Comparison of ENCODE assay signal across 8 mouse cellular contexts in genomic region chr7:113143552-113143951, GRCm38 (mm10).
DNase-seq lines count a peak whose midpoint lies in the region; ATAC-seq and TF ChIP-seq lines count a peak whose summit lies in the region.

No protein-coding gene starts in this region.

- TF ChIP-seq EP300 in ES-Bruce4 (IDR thresholded peaks at IDR 0.05; ENCODE audit: insufficient read depth, low read depth, low read length), result peak; percentile 47; the same call in 1 of the 2 replicates

- no peaks in the 10 kb centered on the region for H3K36me3 ChIP-seq in ES-Bruce4 (ENCODE audit: control insufficient read depth, insufficient read depth, low read length, poor library complexity, severe bottlenecking)
- H3K36me3 ChIP-seq in lung, embryonic 16.5 days (ENCODE audit: control insufficient read depth, insufficient read depth, low read length), result no peaks in the 10 kb centered on the region

- intact Hi-C loops in heart, postnatal 10 days (cut with DNase I), result loop anchor here (1.0 to 10.0 kb wide), 6 partner anchors 23 to 451 kb away; partner anchors contain the start of gene Arntl

- no peak overlapping the region for H3K4me2 ChIP-seq in lung, embryonic 16.5 days (ENCODE audit: low read depth, low read length)

- peak; percentile 86 for TF ChIP-seq CTCF in ES-Bruce4 (IDR thresholded peaks at IDR 0.05; ENCODE audit: low read depth, low read length)
- peak; percentile 81 for TF ChIP-seq CTCF in bone marrow, adult 2 months (IDR thresholded peaks at IDR 0.05; ENCODE audit: control insufficient read depth, insufficient read depth, low read length)
- peak; percentile 85 for TF ChIP-seq CTCF in embryonic fibroblast, embryonic 13.5 days (IDR thresholded peaks at IDR 0.05; ENCODE audit: borderline replicate concordance, insufficient read depth, low read length)

- H3K27ac ChIP-seq in ES-Bruce4 (ENCODE audit: insufficient read depth, low read length), result no peak overlapping the region
- no peak overlapping the region for H3K27ac ChIP-seq in bone marrow, adult 2 months (ENCODE audit: control insufficient read depth, insufficient read depth, low read depth, low read length, poor library complexity)
- no peak overlapping the region for H3K27ac ChIP-seq in embryonic fibroblast, embryonic 13.5 days (ENCODE audit: insufficient read depth, low read length)
- no peak overlapping the region for H3K27ac ChIP-seq in lung, embryonic 16.5 days (ENCODE audit: low read length)

- H3K27me3 ChIP-seq in ES-Bruce4 (ENCODE audit: control insufficient read depth, insufficient read depth, low read length, poor library complexity, severe bottlenecking), result no peaks in the 10 kb centered on the region
- H3K27me3 ChIP-seq in lung, embryonic 16.5 days (ENCODE audit: control insufficient read depth, insufficient read depth, low read depth, low read length), result no peaks in the 10 kb centered on the region; the same call in 1 of the 2 replicates

- no peaks in the 10 kb centered on the region for H3K4me1 ChIP-seq in ES-Bruce4 (ENCODE audit: control insufficient read depth, insufficient read depth, low read length)
- no peaks in the 10 kb centered on the region for H3K4me1 ChIP-seq in bone marrow, adult 2 months (ENCODE audit: control insufficient read depth, insufficient read depth, low read length)
- H3K4me1 ChIP-seq in embryonic fibroblast, embryonic 13.5 days (ENCODE audit: control insufficient read depth, insufficient read depth, low read length), result peaks cover 14% of the 10 kb centered on the region
- H3K4me1 ChIP-seq in lung, embryonic 16.5 days (replicated peaks; ENCODE audit: control insufficient read depth, insufficient read depth, low read length), result no peaks in the 10 kb centered on the region

- H3K9ac ChIP-seq in ES-Bruce4 (ENCODE audit: low read depth, poor library complexity, severe bottlenecking), result no peak overlapping the region
- no peak overlapping the region for H3K9ac ChIP-seq in lung, embryonic 16.5 days (ENCODE audit: low read length)

- 4% methylated on average over 7 of the region's 7 CpGs for WGBS in bone marrow, adult 2 months
- 5% methylated on average over 7 of the region's 7 CpGs for WGBS in lung, embryonic 16.5 days

- H3K4me3 ChIP-seq in ES-Bruce4 (ENCODE audit: low read depth, low read length), result no peak overlapping the region
- no peak overlapping the region for H3K4me3 ChIP-seq in bone marrow, adult 2 months (replicated peaks; ENCODE audit: control insufficient read depth, low read depth, low read length)
- H3K4me3 ChIP-seq in embryonic fibroblast, embryonic 13.5 days (ENCODE audit: insufficient read depth, low read length), result no peak overlapping the region
- H3K4me3 ChIP-seq in lung, embryonic 16.5 days (ENCODE audit: low read length), result no peak overlapping the region

- H3K9me3 ChIP-seq in ES-Bruce4 (replicated peaks; ENCODE audit: control insufficient read depth, insufficient read depth, low read length, poor library complexity, severe bottlenecking), result no peaks in the 10 kb centered on the region
- H3K9me3 ChIP-seq in lung, embryonic 16.5 days (ENCODE audit: control insufficient read depth, low read length), result no peaks in the 10 kb centered on the region

- TF ChIP-seq POLR2A in ES-Bruce4 (IDR thresholded peaks at IDR 0.05; ENCODE audit: insufficient read depth, low read length), result no peak
- no peak for TF ChIP-seq POLR2A in bone marrow, adult 2 months (IDR thresholded peaks at IDR 0.05; ENCODE audit: borderline replicate concordance, control insufficient read depth, low read depth, low read length)
- TF ChIP-seq POLR2A in embryonic fibroblast, embryonic 13.5 days (IDR thresholded peaks at IDR 0.05; ENCODE audit: low read depth, low read length), result no peak

- peak; percentile 53; the same call in 1 of the 2 replicates for ATAC-seq in lung, embryonic 16.5 days (ENCODE audit: low read depth)

- DNase-seq in heart, postnatal 10 days, result peak; percentile 87 to 93
- peak; percentile 78 to 94 for DNase-seq in layer of hippocampus, adult 18-20 months (ENCODE audit: low spot score in 2 of 2)
- DNase-seq in ovary, postnatal 14 days (ENCODE audit: low spot score), result peak; percentile 84
- DNase-seq in thymus, postnatal 10 days (ENCODE audit: low spot score in 2 of 2), result peak; percentile 60 to 84
